Mouse (Mus musculus) hindbrain, embryonic 16.5 days (tissue): ENCODE data around the gene Nme1. TPM values are rescaled to one million over a fixed set of nuclear protein-coding genes. Genes with fewer than 3 reads are reported as not detected.

Experiments
- ATAC-seq: fragments of 200-750 bp; cut with Nextera tagmentation; 2 replicates; pipeline ENCODE4 v1.8.0; 2017; ENCODE audit warnings: moderate TSS enrichment, moderate library complexity
- H3K27ac ChIP-seq: fragments of 300-500 bp; sonication (generic); 2 replicates; pipeline ENCODE4 v1.5.1; 2014; ENCODE audit warnings: low read depth, mild to moderate bottlenecking, control low read depth, low read length, moderate library complexity
- H3K27me3 ChIP-seq: fragments of 300-500 bp; sonication (generic); replicated peaks from 2 replicates; pipeline ENCODE4 v1.6.1; 2014; ENCODE audit warnings: low read length; ENCODE audit not compliant: control insufficient read depth, insufficient read depth
- H3K36me3 ChIP-seq: fragments of 300-500 bp; sonication (generic); 2 replicates; pipeline ENCODE4 v1.6.1; 2014; ENCODE audit warnings: mild to moderate bottlenecking, low read length, moderate library complexity, mixed read lengths; ENCODE audit not compliant: control insufficient read depth, insufficient read depth
- H3K4me1 ChIP-seq: fragments of 300-500 bp; sonication (generic); 2 replicates; pipeline ENCODE4 v1.6.1; 2014; ENCODE audit warnings: low read depth, low read length; ENCODE audit not compliant: control insufficient read depth, insufficient read depth
- H3K4me2 ChIP-seq: fragments of 300-500 bp; sonication (generic); 2 replicates; pipeline ENCODE4 v1.6.1; 2014; ENCODE audit warnings: mild to moderate bottlenecking, low read length, control low read depth, moderate library complexity
- H3K4me3 ChIP-seq: fragments of 300-500 bp; sonication (generic); 2 replicates; pipeline ENCODE4 v1.5.1; 2014; ENCODE audit warnings: mild to moderate bottlenecking, low read length, control low read depth, moderate library complexity
- H3K9ac ChIP-seq: fragments of 300-500 bp; sonication (generic); 2 replicates; pipeline ENCODE4 v1.6.1; 2014; ENCODE audit warnings: low read depth, mild to moderate bottlenecking, control low read depth, low read length, moderate library complexity
- H3K9me3 ChIP-seq: fragments of 300-500 bp; sonication (generic); 2 replicates; pipeline ENCODE4 v1.6.1; 2014; ENCODE audit warnings: mild to moderate bottlenecking, low read length, moderate library complexity; ENCODE audit not compliant: control insufficient read depth
- WGBS: fragments of 180-500 bp; shearing (Covaris S2); extraction: QIAGEN DNeasy Blood & Tissue Kit; methylation state at CpG from one replicate; pipeline ENCODE4 v1.1.7; 2014; 5-methylcytosine and 5-hydroxymethylcytosine counted together
- polyA plus RNA-seq: library from polyadenylated mRNA; unstranded; fragments of >200 nt; fragmentation: Nextera tagmentation; extraction: Ambion mirVana; gene quantifications from 2 replicates; pipeline ENCODE4 v1.2.1, GENCODE M21; 2015

The Nme1 gene
- polyA plus RNA-seq, 1 experiment from 2014 or later, result 387 TPM

DNA sequence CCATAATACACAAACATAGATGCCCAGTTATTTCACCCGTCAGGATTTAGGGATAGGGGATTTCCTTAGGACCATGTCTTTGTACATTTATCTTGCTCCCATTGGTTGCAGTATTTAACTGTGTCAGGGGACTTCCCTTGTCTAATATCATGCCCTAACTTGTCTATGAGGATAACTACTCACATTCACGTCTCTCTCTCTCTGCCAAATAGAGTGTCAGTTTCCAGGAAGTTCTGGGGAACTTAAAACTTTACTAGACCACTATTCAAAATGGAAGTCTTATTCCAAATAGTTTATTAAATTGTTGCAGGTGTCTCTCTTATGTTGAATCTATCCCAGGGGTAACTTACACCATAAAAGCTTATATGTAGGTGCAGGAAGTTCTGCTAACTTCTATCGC lies 56.7 kb downstream of the Nme1 start:
- Histone ChIP-seq H3K4me1 (no peaks in the 10 kb centered on the region), H3K4me3 (no peak overlapping the region), H3K9ac (no peak overlapping the region), H3K27me3 (no peaks in the 10 kb centered on the region), H3K9me3 (no peaks in the 10 kb centered on the region), H3K36me3 (peaks cover 38% of the 10 kb centered on the region), H3K27ac (no peak overlapping the region), H3K4me2 (no peak overlapping the region)
- WGBS, result 89% methylated on average over 3 of the region's 3 CpGs
- ATAC-seq, result no peak

DNA sequence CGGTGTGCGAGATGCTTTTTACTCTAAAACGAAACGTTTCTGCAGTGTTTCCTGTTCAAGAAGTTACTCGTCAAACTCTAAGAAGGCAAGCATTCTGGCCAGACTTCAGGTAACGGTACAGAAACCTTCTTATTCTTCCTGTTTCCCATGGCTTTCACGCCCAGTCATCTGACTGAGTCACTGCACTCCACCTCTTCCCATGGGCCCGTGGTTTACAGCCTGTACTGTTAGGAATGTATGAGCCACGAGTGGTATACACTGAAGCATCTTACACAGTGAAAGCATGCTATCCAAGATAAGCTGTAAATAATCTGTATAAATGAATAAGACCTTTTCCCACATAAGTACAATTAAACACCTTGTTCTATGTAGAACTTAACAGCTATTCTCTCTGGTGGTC lies 59.5 kb downstream of the Nme1 start:
- Histone ChIP-seq H3K27me3 (no peaks in the 10 kb centered on the region), H3K4me3 (no peak overlapping the region), H3K4me1 (no peaks in the 10 kb centered on the region), H3K36me3 (peaks cover 33% of the 10 kb centered on the region), H3K4me2 (no peak overlapping the region), H3K9ac (no peak overlapping the region), H3K9me3 (no peaks in the 10 kb centered on the region), H3K27ac (no peak overlapping the region)
- ATAC-seq, result no peak
- 94% methylated on average over 9 of the region's 9 CpGs for WGBS

DNA sequence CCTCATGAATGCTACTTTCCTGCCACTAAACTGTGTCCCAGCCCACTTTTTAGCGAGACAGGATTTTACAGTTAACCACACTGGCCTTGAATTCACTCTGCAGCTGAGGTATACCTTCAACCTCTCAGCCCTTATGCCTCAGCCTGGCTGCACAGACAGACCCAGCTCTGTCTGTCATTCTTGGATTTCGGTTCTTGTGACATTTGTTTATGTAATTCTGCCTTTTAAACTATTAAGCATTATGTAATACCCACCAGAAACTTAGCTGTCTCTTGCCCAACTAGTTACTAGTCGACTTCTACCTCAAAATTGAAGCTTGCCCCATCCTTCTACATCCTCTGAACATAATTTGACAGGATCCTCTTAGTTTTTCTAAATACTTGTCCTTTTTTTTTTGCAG lies 60.5 kb downstream of the Nme1 start:
- no peaks in the 10 kb centered on the region for H3K9me3 ChIP-seq
- H3K27ac ChIP-seq, result no peak overlapping the region
- H3K4me3 ChIP-seq, result no peak overlapping the region
- no peak for ATAC-seq
- no peak overlapping the region for H3K9ac ChIP-seq
- no peaks in the 10 kb centered on the region for H3K27me3 ChIP-seq
- 87% methylated on average over 3 of the region's 3 CpGs for WGBS
- no peaks in the 10 kb centered on the region for H3K4me1 ChIP-seq
- peaks cover 30% of the 10 kb centered on the region for H3K36me3 ChIP-seq
- no peak overlapping the region for H3K4me2 ChIP-seq

Other genes starting within 250 kb of the Nme1 start
- gene Utp18, start 82.8 kb downstream of the Nme1 start, polyA plus RNA-seq, result 25.5 and 26.0 TPM in 2 replicates
- 18.0 and 19.0 TPM in 2 replicates for gene Mbtd1, start 82.7 kb downstream of the Nme1 start, polyA plus RNA-seq
- gene Nme2, start 12.3 kb downstream of the Nme1 start, polyA plus RNA-seq, result 98.6 and 130 TPM in 2 replicates
- 367 and 368 TPM in 2 replicates for gene Gm20390, start 228 bp downstream of the Nme1 start, polyA plus RNA-seq
- gene Spag9, start 27.6 kb upstream of the Nme1 start, polyA plus RNA-seq, result 68.9 and 71.8 TPM in 2 replicates
- gene Tob1, start 242.9 kb upstream of the Nme1 start, polyA plus RNA-seq, result 29.1 and 29.2 TPM in 2 replicates